ENCODE assay signal across 18 mouse cellular contexts in genomic region chr11:61126606-61127355, GRCm38 (mm10). TPM values are rescaled to one million over a fixed set of nuclear protein-coding genes. Genes with fewer than 3 reads are reported as not detected.
DNase-seq lines count a peak whose midpoint lies in the region; ATAC-seq lines count a peak whose summit lies in the region.
"Had no signal": no experiment of that assay in that cellular context is flagged by ENCODE, and none has a peak within 500 bp of the region (broad histone marks: within the 10 kb centered on the region; RNA-seq: fewer than 3 reads in every experiment).

TSS of gene Tnfrsf13b (plus strand) at chr11:61126755.

- H3K27me3 ChIP-seq in megakaryocyte, embryonic 14.5 days (replicated peaks), result peaks cover 27% of the 10 kb centered on the region
- H3K27me3 ChIP-seq: embryonic facial prominence, embryonic 12.5 days; heart, embryonic 15.5 days; kidney, embryonic 15.5 days; lung, embryonic 15.5 days; neural tube, embryonic 15.5 days had no signal

- no peak for ATAC-seq in common myeloid progenitor, adult 5-6 weeks (replicated peaks; ENCODE audit: low read depth, poor library complexity, severe bottlenecking)
- ATAC-seq: forebrain, postnatal 0 days had no signal

- H3K4me3 ChIP-seq in megakaryocyte, embryonic 14.5 days (replicated peaks), result no peak within 1 kb of the TSS
- H3K4me3 ChIP-seq: embryonic facial prominence, embryonic 12.5 days; gastrocnemius, adult 2 months; heart, embryonic 15.5 days; kidney, embryonic 15.5 days; lung, embryonic 15.5 days; myocyte; neural tube, embryonic 15.5 days had no signal

- H3K4me1 ChIP-seq in megakaryocyte, embryonic 14.5 days, result peaks cover 6% of the 10 kb centered on the region
- H3K4me1 ChIP-seq: embryonic facial prominence, embryonic 12.5 days; heart, embryonic 15.5 days; kidney, embryonic 15.5 days; lung, embryonic 15.5 days; neural tube, embryonic 15.5 days had no signal

- H3K9me3 ChIP-seq in megakaryocyte, embryonic 14.5 days, result no peaks in the 10 kb centered on the region; the same call in 1 of the 2 replicates
- H3K9me3 ChIP-seq: embryonic facial prominence, embryonic 12.5 days; heart, embryonic 15.5 days; kidney, embryonic 15.5 days; lung, embryonic 15.5 days; neural tube, embryonic 15.5 days had no signal

- no peaks in the 10 kb centered on the region for H3K36me3 ChIP-seq in megakaryocyte, embryonic 14.5 days (replicated peaks; ENCODE audit: low read length)
- H3K36me3 ChIP-seq: embryonic facial prominence, embryonic 12.5 days; heart, embryonic 15.5 days; kidney, embryonic 15.5 days; lung, embryonic 15.5 days; neural tube, embryonic 15.5 days had no signal

- no peak for DNase-seq in thymus, postnatal 0 days (ENCODE audit: low spot score)
- no peak for DNase-seq in thymus, adult 18-20 months
- DNase-seq in urinary bladder, postnatal 14 days (ENCODE audit: low spot score), result no peak
- DNase-seq in embryo, embryonic 9.5 days (ENCODE audit: extremely low spot score), result no peak
- DNase-seq in right cerebral cortex, adult 2 months (ENCODE audit: low spot score in 2 of 2), result no peak
- DNase-seq: adrenal gland, adult 8-10 months; cerebellum, adult 2 months; forebrain, postnatal 0 days; gastrocnemius, adult 2 months; heart, adult 18-20 months had no signal

RNA-seq across cellular contexts. Expression of gene Tnfrsf13b, which starts in this region (rescaled TPM):
- 51.8 and 56.0 TPM in 2 replicates for polyA plus RNA-seq in thymus, postnatal 0 days (2015; fragmentation: Nextera tagmentation; extraction: Ambion mirVana)
- total RNA-seq in common myeloid progenitor, adult 5-6 weeks (2017), result 64.8 and 72.9 TPM in 2 replicates
- polyA plus RNA-seq in megakaryocyte, embryonic 14.5 days (2012; ENCODE audit: insufficient read depth, low replicate concordance), result 28.3 and 47.0 TPM in 2 replicates
